Mouse (Mus musculus): ENCODE results near the gene Gm28038.

Gene Gm28038

DNA sequence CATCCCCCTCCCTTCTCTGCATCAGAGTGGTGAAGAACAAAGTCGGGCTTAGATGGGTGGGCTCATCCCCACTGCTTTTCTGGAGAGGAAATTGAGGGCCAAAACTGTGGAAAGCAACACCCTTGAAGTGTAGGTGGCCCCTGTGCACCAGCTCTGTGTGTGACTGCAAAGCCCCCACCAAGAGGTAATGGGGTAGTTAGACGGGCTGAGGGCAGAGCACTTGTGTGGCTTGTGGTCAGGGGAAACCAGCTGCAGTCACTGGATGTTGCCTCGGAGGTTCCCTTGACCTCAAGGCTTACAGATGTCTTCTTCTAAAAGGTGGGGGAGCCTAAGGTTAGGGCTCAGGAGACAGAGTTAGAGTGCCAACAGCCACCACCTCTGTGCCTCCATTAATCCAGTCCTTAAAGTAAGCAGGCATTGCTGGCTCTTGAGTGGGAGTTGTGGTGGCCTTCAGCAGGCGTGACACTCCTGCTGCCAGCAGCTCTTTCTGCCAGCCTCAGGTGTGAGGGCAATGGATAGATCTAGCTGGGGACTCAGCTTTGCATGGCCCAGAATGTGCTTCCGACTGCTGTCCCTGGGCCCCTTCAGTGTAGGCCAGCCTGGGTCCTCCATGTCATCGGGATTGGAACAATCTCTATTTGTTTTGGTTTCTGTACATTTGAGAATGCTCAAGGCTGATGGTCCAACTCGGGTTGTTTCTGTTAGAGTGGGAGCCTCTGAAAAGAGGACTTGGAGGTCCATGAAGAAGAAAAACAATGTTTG is 23.0 kb upstream of the Gm28038 start:
- DNase-seq = no peak

DNA sequence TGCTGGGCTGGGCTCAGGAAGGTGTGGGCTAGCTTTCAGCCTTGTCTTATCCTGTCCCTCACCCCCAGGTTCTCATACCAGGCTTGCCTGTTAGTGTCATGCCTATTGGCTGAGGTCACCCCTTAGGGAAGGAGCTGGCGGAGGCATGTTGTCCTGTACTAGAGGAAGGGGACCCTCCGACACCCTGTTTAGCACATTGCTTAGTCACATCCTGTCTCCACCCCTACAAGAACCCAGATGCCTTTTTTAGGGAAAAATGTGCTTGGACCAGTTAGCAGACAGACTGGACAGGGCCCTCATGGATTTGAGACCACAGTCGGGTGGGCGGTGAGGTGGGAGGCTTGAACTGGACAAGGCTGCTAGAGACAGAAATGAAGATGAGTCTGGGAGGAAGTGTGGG is 22.2 kb upstream of the Gm28038 start:
- DNase-seq = peak; percentile 71

- no peak for DNase-seq
Observed at GRCm38 (mm10) chr2:30259131-30260064, 21.4 kb upstream of the Gm28038 start.

DNA sequence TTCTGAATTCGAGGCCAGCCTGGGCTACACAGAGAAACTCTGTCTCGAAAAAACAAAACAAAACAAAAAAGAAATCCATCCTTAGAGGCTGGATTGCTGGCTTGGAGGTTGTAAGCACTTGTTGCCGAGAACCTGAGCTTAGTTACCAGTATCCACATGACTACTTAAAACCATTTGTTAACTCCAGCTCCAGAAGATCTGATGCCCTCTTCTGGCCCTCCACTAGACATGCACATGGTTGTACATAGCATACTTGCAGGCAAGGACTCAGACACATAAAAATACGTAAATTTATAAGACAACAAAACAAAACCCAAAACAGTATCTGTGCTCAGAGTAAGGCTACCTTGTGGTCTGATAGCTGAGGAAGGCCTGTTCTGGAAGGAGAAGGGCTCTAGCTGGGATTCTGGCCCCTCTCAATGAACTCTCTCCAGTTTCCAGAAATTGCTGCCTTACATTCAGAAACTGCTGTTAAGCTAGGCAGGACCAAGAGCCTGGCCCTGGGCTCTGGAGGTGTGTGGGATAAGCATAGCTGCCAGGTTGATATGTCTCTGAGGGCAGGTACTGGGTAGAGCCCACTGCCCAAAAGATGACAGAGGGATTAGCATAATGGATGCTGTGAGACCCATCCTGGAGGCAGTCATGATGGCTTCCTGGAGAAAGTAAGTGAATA is 19.6 kb upstream of the Gm28038 start:
- DNase-seq = no peak

DNA sequence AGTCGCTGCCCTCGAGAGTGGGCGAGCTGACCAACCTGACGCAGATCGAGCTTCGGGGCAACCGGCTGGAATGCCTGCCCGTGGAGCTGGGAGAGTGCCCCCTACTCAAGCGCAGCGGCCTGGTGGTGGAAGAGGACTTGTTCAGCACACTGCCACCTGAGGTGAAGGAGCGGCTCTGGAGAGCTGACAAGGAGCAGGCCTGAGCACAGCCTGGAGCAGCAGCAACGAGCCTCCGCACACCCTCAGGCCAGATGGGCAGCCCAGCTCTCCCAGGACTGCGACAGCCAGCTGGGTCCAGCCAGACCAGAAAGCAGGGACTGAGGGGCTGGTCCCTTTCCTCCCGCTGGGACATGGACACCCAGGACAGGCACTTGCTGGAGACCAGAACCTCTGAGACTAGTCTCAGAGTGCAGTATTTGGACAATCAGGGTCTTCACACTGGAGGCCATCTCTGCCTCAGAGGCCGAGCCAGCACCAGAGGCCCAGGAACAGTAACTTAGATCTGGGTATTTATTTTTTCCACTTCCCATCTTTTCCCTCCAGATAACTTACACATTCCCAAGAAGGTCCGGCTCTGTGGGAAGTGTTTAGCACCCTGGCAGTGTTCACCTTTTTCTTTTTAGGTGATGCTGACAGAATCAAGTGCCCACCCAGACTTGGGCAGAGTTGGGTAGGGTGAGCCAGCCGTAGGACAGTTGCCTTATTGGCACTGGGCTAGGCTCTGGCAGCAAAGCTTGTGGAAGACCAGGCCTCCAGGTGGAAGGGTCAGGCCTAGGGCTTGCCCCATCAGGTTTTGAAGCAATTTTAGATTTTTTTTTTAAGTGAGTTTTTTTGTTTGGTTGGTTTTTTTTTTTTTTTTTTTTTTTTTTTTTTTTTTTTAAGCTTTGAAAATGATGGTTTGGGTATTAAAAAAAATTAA is 18.7 kb upstream of the Gm28038 start:
- no peak for DNase-seq

GRCm38 (mm10) chr2:30262840-30263441 is 17.9 kb upstream of the Gm28038 start:
- peak; percentile 84 for DNase-seq

DNA sequence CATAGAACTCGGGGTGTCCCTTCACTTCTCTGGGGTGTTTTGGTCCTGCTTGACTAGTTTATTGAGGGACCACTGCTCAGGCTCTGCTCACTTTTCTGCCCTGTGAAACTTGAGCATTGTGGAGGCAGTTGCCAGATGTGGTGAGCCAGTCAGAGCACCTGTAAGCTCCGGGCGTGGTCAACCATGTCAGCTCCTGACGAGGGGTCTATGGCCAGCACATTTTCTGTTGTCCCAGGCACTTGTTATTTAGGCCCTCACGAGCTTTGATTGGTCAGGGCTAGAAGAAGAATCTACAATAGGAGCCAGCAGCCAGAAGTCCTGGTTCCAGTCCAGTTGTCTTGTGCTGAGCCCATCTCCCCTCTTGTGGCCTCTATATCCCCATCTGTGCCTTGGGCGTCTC is 17.0 kb upstream of the Gm28038 start:
- DNase-seq = no peak

DNA sequence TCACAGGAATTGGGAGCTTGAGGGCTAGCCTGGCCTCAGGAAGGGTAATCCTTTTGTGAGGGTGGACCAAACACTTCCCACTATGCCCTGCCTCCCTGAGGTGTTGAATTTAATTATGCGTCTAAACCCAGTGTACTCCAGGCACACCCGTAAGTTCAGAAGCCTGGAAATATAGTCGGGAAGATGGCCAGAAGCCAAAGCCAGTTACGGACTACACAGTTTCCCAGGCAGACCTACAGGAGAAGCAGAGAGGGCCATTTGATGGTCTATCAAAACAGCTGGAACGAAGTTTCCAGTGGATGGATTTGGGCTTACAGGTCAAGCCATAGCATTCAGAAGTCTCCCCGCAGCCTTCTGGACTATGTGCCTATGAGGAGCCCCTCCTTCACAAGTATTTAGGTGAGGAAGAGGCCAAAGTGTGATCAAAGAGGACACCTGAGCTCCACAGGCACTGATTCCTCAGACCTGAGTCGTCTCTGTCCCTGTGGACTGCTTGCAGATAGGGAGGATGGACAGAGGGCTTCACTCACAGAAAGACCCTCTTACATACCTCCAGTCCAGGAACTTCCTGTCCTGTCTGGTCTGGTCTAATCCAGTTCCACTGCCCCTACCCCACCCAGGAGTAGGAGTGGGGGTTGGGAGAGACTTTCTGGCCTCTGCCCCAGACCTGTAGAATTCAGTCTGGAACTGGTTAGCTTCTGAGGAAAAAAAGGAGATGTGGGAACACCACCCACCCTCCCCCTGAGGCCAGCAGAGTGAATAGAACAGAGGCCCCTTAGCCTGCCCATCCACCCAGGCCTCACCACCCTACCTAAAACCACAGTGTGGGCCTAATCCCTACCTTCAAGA is 15.9 kb upstream of the Gm28038 start:
- DNase-seq = peak; percentile 70

GRCm38 (mm10) chr2:30265767-30266253 is 15.0 kb upstream of the Gm28038 start, which contains the start of gene Phyhd1:
TSS of gene Phyhd1 (plus strand) at chr2:30266203.
- peak; percentile 93 for DNase-seq

DNA sequence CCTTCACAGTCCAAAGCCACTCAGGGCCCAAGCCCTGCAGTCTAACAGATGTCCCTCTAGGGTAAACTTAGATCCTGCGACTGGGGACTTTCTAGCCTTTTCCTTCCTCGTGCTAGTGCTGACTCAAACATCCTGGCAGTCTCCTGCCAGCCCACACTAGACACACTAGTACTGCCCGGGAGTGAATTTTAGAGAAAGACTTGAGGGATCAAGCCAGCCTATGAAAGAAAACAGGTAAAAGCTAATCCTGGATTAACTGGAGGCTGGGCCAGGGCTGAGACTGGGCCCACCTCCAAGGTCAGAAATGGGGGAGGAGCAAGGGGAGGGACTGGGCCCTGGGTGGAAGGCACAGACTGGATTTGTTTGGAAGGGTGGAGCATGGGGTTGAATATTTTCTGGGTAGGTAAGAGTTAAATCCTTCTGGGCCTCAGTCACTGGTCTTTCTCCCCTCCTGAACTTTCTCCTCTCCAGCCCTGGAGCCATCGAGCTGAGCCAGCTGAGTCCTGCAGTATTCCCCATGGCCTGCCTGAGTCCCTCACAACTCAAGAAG is 14.4 kb upstream of the Gm28038 start:
- peak; percentile 91 for DNase-seq

- DNase-seq = no peak
Observed at GRCm38 (mm10) chr2:30267466-30267865, 13.4 kb upstream of the Gm28038 start.

DNA sequence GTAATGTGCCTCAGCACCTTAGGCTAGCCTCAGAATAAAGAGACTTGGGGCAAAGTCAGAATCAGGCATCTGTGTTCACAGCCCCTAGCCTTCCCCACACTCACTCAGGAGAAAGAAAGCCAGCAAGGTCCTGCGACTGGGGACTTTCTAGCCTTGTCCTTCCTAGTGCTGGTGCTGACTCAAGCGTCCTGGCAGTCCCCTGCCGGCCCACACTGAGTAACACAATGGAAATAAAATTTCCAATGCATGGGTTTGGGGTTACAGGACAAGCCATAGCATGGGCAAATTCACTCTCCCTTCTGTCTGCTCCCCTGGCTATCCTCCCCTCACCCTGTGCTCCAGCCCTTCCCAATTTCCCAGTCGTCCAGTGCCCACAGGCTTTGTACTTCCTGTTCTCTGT is 12.5 kb upstream of the Gm28038 start:
- DNase-seq = no peak

DNA sequence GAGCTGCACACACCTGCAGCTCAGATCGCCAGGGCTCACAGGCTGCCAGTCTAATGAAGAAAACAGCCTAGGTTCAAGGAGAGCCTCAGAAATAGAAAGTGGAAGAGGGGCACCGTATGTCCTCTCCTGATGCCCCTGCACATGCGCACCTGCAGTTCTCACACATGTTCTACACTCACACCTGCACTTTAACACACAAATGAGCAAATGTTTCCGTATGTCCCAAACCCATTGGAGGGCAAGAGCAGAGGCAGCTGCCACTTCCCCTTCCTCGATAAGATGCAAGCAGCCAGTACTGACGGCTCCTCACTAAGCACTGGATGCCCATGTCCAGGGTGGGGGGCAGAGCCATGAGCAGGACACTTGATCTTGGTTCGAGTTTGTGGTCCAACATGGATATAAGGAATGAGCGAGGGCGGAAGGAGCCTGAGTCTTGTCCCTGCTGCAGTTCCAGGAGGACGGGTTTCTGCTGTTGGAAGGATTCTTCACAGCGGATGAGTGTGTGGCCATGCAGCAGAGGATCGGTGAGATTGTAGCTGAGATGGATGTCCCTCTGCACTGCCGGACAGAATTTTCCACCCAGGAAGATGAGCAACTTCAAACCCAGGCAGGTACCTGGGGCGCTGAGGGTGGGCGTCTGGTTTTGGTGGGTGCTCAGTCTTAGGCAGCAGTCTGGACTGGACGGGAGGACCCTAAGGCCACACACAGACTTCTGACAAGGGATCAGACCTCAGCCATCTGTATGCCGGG is 11.4 kb upstream of the Gm28038 start:
- DNase-seq = no peak

GRCm38 (mm10) chr2:30270134-30270533 is 10.7 kb upstream of the Gm28038 start:
- DNase-seq = peak; percentile 84

DNA sequence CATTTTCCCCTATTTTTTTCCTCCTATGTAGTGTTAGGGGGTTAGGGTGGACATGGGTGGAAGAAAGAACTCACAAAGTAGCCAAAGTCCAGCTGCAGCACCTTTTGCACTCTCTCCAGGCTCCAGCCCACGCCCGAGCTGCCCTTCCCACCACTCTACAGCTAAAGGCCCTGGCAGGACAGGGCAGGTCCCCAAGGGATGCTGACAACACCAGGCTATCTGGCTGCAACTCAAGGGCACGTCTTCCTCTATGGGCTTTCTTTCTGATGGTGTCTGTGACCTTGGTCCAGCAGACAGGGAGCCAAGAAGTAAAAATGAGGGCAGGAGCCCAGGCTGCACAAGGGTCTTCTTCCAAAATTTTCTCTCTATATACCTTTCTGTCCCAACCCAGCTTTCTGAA is 808 bp downstream of the Gm28038 start:
- no peak for DNase-seq

- no peak for DNase-seq
Observed at GRCm38 (mm10) chr2:30283193-30283592, 2.4 kb downstream of the Gm28038 start.

GRCm38 (mm10) chr2:30285004-30285403 is 4.2 kb downstream of the Gm28038 start:
- no peak for DNase-seq

DNA sequence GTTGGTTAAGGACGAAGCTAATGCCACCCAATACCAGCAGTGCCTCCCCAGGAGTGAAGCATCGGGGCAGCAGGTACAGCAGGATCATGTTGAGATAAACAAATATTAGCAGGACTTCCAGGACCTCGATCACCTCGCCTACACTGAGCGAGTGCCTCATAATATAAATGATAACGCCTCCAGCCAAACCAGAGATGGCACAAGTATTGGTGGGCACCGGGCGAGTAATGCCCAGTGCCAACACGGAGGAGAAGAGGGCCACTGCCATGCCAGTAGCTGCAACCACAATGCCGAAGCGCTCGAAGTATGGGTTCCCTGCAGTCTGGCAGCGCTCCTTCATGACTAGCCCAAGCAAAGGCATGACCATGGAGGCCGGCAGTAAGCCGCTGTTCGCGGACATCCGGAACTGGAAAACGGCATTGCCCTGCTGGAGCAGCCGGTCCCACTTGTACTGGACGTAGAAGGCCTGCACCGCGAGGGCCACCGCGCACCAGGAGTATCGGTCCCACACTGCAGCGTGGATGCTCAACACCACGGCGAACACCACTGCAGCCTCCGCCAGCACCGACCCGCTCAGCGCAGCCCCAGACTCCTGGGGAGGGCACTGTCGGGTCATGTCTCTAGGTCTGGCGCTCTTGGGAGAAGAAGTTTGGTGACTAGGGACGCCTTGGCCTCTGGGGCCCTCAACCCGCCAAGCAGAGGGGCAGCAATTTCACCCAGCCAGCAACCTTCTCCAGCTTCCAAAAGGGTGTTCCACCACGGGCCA is 4.8 kb downstream of the Gm28038 start:
- DNase-seq = no peak

Data from kidney, postnatal 14 days (tissue).